Mouse (Mus musculus): Measurements from ENCODE around the gene Miga1. TPM values are rescaled to one million over a fixed set of nuclear protein-coding genes. Genes with fewer than 3 reads are reported as not detected.

The Miga1 gene
- total RNA-seq, 2 experiments from 2014 or later: 3.7 to 4.1 TPM

- intact Hi-C loops (cut with DNase I; ENCODE audit: low total_unique reads): no loop called here
Measured at GRCm38 (mm10) chr3:152291895-152292294, 48.3 kb downstream of the Miga1 start.

DNA sequence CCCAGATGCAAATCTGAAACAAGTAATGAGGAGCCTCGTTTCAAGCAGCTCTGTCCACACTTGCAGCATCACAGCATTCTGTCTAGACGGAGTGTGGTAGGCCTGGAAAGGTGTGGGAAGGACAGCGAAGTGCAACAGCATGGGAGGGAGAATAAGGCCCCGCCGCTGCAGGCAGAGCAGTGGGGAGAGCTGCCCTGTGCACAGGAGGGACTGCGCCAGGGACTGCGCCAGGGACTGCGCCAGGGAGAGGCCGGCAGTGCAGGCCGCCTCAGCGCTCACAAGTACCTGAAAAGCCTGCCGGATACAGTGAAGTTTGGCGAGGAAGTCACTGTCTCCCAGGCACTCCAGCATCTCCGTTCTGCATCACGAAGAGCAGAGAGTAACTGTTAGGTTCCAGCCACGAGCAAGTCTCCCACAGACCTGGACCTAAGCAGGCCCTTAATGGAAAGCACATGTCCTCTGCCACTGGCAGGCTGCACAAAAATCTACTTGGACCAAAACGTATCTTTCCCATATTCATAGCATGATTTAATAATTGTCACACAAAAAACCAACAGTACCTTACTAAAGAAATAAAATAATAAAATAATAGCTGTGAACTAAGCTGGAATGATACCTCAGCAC is 49.9 kb downstream of the Miga1 start:
- intact Hi-C loops (cut with DNase I; ENCODE audit: low total_unique reads): no loop called here
- DNase-seq: no peak

More at GRCm38 (mm10) chr3:152291895-152292294, 48.3 kb downstream of the Miga1 start:
- no peak for DNase-seq

- intact Hi-C loops (cut with DNase I; ENCODE audit: low total_unique reads): no loop called here
- DNase-seq: peak; percentile 65
Measured at GRCm38 (mm10) chr3:152288740-152289139, 51.5 kb downstream of the Miga1 start.

DNA sequence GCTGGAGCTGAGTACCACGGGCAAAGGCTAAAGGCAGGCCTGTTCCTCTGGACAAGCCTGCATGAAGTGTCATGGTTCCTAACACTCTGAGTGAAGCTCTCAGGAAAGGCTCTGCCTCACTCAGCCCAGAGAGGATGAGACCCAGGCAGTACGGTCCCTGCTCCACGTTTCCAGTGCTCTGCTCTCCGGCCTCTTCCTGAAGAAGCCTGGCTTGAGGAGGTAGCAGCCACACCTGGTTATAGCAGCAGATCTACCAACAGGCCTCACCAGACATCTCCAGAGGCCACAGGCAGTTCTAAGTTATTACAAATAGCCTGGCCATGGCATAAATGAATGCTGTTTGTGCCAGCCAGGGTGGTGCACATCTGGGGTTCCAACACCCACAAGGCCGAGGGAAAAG is 51.9 kb downstream of the Miga1 start:
- no peak for DNase-seq
- intact Hi-C loops (cut with DNase I; ENCODE audit: low total_unique reads): no loop called here

DNA sequence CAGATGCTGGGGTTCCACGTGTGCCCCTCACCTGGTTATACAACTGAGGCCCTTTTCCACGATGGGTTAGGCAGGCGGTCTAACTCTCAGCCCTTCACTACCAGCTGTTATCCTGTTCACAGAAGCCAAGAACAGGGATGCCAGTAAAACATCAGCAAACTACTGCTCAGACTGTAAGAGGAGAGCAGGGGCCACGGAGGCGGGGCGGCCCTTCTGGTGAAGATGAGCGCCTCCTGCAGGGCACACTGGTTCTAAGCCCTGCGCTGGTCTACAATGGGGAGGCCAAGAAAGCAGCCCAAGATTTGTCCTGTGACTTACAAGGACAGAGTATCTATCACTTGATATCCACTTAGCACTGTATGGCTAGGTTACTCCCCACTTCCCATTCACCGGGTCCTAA is 52.4 kb downstream of the Miga1 start:
- intact Hi-C loops (cut with DNase I; ENCODE audit: low total_unique reads): no loop called here
- peak; percentile 42 for DNase-seq

GRCm38 (mm10) chr3:152284759-152285158 is 55.4 kb downstream of the Miga1 start:
- no peak for DNase-seq
- intact Hi-C loops (cut with DNase I; ENCODE audit: low total_unique reads): no loop called here

GRCm38 (mm10) chr3:152284306-152284705 is 55.9 kb downstream of the Miga1 start:
- intact Hi-C loops (cut with DNase I; ENCODE audit: low total_unique reads): no loop called here
- no peak for DNase-seq

- DNase-seq: no peak
- intact Hi-C loops (cut with DNase I; ENCODE audit: low total_unique reads): no loop called here
Measured at GRCm38 (mm10) chr3:152282126-152282525, 58.1 kb downstream of the Miga1 start.

- intact Hi-C loops (cut with DNase I; ENCODE audit: low total_unique reads): no loop called here
- no peak for DNase-seq
Measured at GRCm38 (mm10) chr3:152278431-152278830, 61.8 kb downstream of the Miga1 start.

- intact Hi-C loops (cut with DNase I; ENCODE audit: low total_unique reads): no loop called here
- DNase-seq: no peak
Measured at GRCm38 (mm10) chr3:152277912-152278311, 62.3 kb downstream of the Miga1 start.

- intact Hi-C loops (cut with DNase I; ENCODE audit: low total_unique reads): no loop called here
Measured at GRCm38 (mm10) chr3:152276935-152277334, 63.3 kb downstream of the Miga1 start.

GRCm38 (mm10) chr3:152275008-152275407 is 65.2 kb downstream of the Miga1 start:
- intact Hi-C loops (cut with DNase I; ENCODE audit: low total_unique reads): no loop called here
- DNase-seq: no peak

More at GRCm38 (mm10) chr3:152276935-152277334, 63.3 kb downstream of the Miga1 start:
- no peak for DNase-seq

DNA sequence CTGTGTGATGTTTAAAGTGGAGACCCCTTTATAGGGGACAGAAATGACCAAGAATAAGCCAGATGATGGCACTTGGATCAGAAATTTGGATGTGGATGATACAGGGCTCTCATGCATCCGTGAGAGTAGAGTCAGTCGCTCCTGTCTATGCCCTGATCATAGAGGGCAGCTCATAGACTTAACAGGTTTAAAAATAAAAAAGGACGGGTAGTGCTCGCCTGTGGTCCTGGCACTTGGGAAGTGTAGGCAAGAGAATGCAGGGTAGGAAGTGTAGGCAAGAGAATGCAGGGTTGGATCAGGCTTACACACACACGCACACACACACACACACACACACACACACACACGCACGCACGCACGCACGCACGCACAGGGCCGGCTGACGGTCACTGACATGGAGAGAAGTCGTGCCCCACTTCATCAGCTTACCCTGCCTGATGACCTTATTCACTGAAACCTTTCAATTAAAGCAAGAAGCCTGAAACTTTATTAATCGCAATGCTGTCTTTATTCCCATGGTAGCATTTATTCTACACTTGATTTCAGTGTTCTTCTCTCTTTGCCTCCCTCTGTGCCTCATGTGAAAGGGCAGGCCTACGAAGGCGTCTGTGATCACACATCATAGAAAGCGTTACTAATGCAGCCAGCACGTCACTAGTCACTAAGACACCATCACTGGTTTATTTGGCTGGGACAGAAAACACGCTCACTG is 67.1 kb downstream of the Miga1 start:
- intact Hi-C loops (cut with DNase I; ENCODE audit: low total_unique reads): no loop called here
- DNase-seq: no peak

- intact Hi-C loops (cut with DNase I; ENCODE audit: low total_unique reads): no loop called here
- DNase-seq: no peak
Measured at GRCm38 (mm10) chr3:152271876-152272275, 68.3 kb downstream of the Miga1 start.

DNA sequence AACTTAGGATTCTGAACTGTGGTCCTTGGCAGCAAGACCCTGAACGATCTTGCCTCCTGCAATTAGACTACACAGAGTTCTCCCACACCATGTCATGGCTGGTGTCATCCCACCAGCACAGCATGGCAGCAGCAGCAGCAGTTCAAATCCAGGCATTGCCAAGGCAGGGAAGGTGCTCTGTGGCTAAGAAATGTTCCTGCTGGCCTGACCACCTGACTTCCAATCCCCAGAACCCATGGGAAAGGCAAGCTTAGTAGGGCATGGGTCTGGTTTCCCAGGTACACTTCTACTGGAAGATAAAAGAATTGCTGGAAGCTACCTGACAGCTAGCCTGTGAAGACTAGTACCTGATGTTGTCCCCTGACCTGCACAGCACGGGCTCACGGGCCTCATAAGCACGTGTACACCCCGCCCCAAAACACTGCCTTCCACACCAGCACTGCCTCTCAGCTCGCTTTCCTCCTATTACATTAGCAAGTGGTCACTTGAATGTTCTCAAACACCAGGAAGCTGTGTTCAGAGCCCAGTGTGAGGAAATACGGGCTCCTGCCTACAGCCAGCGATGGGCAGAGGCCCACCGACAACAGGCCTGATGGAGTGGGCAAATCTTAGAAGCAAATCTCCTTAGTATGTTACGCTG is 69.0 kb downstream of the Miga1 start:
- DNase-seq: no peak
- intact Hi-C loops (cut with DNase I; ENCODE audit: low total_unique reads): no loop called here

- intact Hi-C loops (cut with DNase I; ENCODE audit: low total_unique reads): loop anchor here (10.0 kb wide), 1 partner anchor 47 kb away; no protein-coding TSS in a partner anchor
- no peak for DNase-seq
Measured at GRCm38 (mm10) chr3:152268099-152268498, 72.1 kb downstream of the Miga1 start.

GRCm38 (mm10) chr3:152266036-152266421 is 74.2 kb downstream of the Miga1 start, which contains the start of gene Nexn:
Gene Nexn (minus strand): TSS chr3:152266350.
- intact Hi-C loops (cut with DNase I; ENCODE audit: low total_unique reads): loop anchor here (10.0 kb wide), 1 partner anchor 49 kb away; no protein-coding TSS in a partner anchor
- DNase-seq: no peak

GRCm38 (mm10) chr3:152265351-152266035 is 74.7 kb downstream of the Miga1 start:
- intact Hi-C loops (cut with DNase I; ENCODE audit: low total_unique reads): loop anchor here (10.0 kb wide), 1 partner anchor 49 kb away; no protein-coding TSS in a partner anchor
- peak; percentile 92 for DNase-seq

DNA sequence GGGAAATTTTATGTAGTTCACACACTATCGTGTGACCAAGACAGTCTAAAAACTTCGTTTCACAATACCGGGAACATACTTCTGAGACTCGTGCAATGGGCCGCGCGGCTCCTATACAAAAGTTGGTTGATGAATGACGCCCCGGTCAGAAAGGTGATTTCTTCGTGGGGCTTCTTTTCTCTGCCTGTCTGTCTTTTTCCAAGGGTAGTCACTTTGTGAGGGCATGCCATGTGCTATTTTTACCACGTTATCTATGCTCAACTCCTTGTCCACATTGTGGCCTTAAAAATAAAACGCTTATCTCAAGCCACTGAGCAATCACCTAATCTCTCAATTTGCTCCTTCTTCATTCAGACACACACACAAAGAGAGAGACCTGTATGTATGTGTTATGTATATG is 75.4 kb downstream of the Miga1 start:
- no peak for DNase-seq
- intact Hi-C loops (cut with DNase I; ENCODE audit: low total_unique reads): loop anchor here (10.0 kb wide), 1 partner anchor 50 kb away; no protein-coding TSS in a partner anchor

DNA sequence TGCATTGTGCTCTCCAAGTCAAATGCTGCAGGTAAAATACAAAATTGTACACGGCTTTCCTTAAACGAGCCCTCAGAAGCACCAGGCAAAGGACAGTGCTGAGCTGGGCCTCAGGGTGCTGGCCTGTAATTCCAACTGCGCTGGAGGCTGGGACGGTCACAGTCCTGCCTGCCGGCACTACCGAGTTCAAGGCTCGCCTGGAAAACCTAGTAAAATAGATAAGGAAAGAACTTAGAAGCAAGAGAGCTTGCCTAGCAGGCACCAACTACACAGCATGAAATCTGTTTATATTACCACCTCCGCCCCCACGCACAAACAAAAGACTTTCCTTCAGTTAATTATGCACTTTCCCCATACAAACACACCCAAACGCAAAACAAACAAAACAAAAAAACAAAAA is 75.8 kb downstream of the Miga1 start:
- intact Hi-C loops (cut with DNase I; ENCODE audit: low total_unique reads): loop anchor here (10.0 kb wide), 1 partner anchor 50 kb away; no protein-coding TSS in a partner anchor
- DNase-seq: no peak
